Mouse (Mus musculus) monocyte, adult 2 months (primary cell): ENCODE measurements around the gene Gbp7.
"Not testable (repeated sequence)": the region's sequence is repeated elsewhere in the genome, so short reads cannot be mapped to it uniquely, and the experiment has no call there.

Experiments used
- DNase-seq, 2 experiments: peaks; one replicate each; pipeline ENCODE4 v3.0.0; 2022; ENCODE audit warnings: low spot score in 2 of 2, low read depth in 1 of 2

The Gbp7 gene

DNA sequence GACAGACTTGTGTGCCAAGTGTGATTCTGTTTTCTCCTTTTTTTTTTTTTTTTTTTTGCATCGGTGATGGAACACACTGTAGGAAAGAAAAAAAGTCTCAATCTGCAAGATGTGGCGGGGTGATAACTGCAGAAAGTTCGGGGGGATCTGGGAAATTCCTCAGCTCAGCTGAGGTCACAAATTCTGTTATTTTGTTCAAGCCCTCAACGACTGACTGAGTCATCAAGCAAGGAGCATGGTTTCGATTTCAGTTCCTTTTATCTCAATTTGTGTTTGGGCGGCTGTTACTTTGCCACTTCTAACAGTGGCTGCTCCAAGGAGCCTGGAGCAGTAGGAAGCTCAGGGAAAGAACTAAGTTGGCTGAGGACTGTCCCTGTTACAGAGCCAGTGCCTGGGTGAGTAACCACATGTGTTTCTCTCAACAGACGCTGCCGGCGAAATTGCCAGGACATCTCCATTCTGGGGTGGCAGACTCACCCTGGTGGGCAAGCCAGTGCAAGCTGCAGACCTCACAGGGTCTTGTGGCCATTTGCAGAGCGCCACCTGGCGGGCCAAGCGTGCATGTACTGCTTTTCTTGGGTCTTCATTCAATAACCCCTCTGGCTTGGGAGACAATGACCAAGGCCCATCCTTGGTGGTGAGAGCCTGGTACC lies 30.3 kb downstream of the Gbp7 start:
- DNase-seq: peak; percentile 48 to 71

GRCm38 (mm10) chr3:142561045-142561646 lies 31.0 kb downstream of the Gbp7 start:
- DNase-seq: no peak

DNA sequence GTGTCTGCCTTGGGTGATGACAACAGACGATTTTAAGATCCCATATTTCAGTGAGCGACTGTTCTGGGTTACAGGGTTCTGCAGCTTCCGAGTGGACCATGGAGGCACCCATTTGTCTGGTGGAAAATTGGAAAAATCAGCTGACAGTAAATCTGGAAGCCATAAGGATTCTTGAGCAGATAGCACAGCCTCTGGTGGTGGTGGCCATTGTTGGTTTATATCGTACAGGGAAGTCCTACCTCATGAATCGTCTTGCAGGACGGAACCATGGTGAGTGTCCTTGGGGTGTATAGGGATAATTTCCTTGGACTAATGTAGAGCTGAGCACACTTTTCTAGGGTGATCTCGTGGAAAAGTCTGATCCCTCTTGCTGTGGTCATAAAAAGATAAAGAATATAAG lies 31.5 kb downstream of the Gbp7 start:
- no peak for DNase-seq

DNA sequence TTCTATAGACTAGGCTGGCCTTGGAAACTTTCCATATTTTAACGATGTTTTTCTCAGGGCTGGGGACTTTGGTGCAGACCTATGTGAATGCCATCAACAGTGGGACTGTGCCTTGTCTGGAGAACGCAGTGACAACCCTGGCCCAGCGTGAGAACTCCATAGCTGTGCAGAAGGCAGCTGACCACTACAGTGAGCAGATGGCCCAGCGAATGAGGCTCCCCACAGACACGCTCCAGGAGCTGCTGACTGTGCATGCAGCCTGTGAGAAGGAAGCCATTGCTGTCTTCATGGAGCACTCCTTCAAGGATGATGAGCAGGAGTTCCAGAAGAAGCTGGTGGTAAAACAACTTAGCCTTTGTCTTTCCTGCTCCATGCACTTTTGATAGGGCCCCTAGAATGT lies 37.3 kb downstream of the Gbp7 start:
- DNase-seq: not testable (repeated sequence)

- no peak for DNase-seq
These were observed 40.6 kb downstream of the Gbp7 start for GRCm38 (mm10) chr3:142570738-142571137.

- DNase-seq: no peak
These were observed 47.0 kb downstream of the Gbp7 start for GRCm38 (mm10) chr3:142577108-142577507.

GRCm38 (mm10) chr3:142578342-142578741 lies 48.2 kb downstream of the Gbp7 start:
- DNase-seq: no peak

DNA sequence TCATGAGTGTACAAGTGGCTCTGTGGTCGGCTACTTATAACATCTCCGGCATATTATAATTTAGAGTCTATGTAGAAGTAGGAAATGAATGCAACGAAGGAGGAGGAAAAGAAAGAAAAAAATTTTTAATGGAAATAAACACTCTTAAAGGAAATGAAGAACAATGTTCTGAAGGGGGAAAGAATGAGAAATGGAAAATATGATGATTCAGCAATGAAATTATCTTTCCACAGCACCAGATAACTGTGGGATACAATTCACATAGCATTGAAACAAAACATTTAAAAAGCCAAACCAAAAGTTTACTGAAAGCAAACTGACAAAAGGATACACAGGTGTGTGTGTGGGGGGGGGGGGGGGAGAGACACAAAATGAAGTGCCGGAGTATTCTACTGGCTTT lies 52.9 kb downstream of the Gbp7 start:
- DNase-seq: no peak

DNA sequence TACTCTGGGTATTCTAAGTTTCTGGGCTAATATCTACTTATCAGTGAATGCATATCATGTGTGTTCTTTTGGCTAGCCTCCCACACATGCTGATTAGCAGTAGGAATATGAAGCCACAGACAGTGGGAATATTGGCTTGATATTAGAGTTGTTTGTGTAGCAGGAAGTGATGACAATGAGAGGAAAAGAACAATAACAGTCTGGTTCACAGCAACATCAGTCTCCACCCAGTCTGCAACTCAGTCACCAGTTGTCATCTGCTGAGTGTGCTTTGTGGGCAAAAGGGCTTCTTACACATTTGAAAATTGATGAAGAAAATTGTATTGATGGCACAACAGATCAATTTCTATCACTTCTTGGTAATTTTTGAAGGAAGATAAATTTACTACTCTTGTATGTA lies 57.2 kb downstream of the Gbp7 start:
- DNase-seq: no peak

DNA sequence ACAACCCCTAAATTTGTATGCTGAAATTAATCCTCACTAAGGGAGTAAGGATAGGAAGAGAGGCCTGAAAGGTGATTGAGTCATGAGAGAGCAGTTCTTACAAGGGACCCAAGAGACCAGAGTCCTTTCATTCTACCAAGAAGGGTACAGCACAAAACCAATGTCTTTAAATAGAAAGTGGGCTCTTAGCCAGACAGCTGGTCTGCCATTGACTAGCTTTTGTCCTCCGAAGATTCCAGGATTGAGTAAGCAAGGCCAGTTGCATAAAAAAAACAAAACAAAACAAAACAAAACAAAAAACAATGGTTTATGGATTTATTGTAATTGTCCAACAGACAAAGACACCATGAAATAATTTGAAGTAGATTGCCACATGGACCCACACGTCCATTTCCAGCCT lies 58.7 kb downstream of the Gbp7 start:
- no peak for DNase-seq

DNA sequence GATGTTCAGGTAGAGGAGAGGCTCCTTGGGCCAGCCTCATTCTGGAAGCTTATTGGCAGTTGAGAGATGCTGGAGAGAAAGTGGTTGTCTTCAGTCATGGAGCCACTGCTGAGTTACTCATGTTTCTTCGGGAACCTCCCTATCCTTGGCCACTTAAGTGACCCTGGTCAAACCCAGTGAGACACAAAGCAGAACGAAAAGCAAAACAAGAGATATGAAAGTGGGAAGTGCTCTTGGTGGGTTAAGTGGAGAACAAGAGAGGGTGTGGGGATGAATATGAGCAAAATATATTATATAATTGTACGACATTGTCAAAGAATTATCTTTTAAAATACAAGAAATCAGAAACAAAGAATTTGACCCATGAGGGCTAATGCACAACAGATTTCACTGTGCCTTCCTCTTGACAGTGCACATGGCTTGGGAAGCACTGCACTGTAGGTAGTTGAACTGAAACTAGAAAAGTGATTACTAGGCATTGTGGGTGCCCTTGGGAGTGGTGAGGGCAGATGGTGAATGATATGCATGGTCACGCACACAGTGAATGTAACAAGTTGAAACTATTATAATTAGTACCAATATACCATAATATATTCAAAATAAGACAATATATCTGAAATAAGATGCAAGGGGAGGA lies 60.4 kb downstream of the Gbp7 start:
- DNase-seq: peak in 1 of 2 experiments; percentile 3

DNA sequence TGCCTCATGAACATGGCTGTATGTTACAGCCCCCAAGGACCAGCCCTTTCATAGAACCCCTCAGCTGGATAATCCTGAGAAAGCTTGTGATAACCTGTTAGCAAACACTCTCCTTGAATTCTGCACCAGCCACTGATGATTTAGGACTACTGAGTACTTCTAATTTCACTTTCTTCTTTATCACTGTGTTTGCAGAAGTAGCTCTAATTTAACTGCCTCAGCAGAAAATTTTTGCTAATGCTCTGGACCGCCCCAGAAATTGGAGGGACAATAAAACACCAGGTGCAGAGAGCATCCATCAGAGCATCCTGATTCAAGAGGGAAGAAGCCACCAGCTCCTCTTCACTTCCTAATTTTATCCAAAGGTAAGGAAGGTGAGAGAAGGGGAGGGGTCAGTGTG lies 64.4 kb downstream of the Gbp7 start, which contains the start of gene Gbp2b:
Gene Gbp2b, plus strand, starts transcription at position 301 of the 400 bp plus-strand sequence.
- no peak for DNase-seq

DNA sequence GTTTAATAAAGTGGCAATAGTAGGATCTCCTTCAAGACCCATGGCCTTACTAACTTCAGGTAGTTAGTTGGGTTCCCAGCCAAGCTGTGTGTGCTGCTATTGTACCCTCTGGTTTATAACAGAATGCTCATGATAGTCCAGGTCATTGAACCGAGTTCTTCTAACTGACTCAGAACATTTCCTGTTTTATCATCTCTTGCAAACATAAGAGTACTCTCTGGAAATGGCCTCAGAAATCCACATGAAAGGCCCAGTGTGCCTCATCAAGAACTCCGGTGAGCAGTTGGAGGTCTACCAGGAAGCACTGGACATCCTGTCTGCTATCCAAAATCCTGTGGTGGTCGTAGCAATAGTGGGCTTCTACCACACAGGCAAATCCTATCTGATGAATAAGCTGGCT lies 67.8 kb downstream of the Gbp7 start:
- no peak for DNase-seq
